Mouse (Mus musculus): ENCODE results near the gene Olfr123. TPM values are rescaled to one million over a fixed set of nuclear protein-coding genes. Genes with fewer than 3 reads are reported as not detected.

Olfr123 gene
- not detected in 2 replicates for polyA plus RNA-seq (2014; fragmentation: Nextera tagmentation; extraction: Ambion mirVana)

GRCm38 (mm10) chr17:37793229-37793628, at the start of gene Olfr123:
Olfr123 (plus strand) TSS chr17:37793529.
- Histone ChIP-seq H3K4me3 (ENCODE audit: low read length) (no peak within 1 kb of the TSS), H3K4me2 (replicated peaks; ENCODE audit: low read depth, low read length) (no peak within 1 kb of the TSS), H3K9ac (ENCODE audit: low read depth, low read length) (no peak within 1 kb of the TSS), H3K36me3 (ENCODE audit: control insufficient read depth, insufficient read depth, low read length) (no peaks in the 10 kb centered on the region), H3K9me3 (ENCODE audit: control insufficient read depth, low read length) (no peaks in the 10 kb centered on the region), H3K4me1 (ENCODE audit: control insufficient read depth, insufficient read depth, low read length) (no peaks in the 10 kb centered on the region), H3K27ac (ENCODE audit: low read depth, low read length) (no peak within 1 kb of the TSS), H3K27me3 (ENCODE audit: control insufficient read depth, insufficient read depth, low read length) (no peaks in the 10 kb centered on the region)
- ATAC-seq (ENCODE audit: low FRiP score, low TSS enrichment): no peak
- 91% methylated on average over 2 of the region's 2 CpGs for WGBS

GRCm38 (mm10) chr17:37768307-37768706, 25.0 kb upstream of the Olfr123 start, which contains the start of gene Olfr122:
Olfr122 (plus strand) TSS chr17:37768607.
- no peaks in the 10 kb centered on the region for H3K27me3 ChIP-seq (ENCODE audit: control insufficient read depth, insufficient read depth, low read length)
- no peaks in the 10 kb centered on the region for H3K4me1 ChIP-seq (ENCODE audit: control insufficient read depth, insufficient read depth, low read length)
- H3K4me3 ChIP-seq (ENCODE audit: low read length): no peak within 1 kb of the TSS
- no peak within 1 kb of the TSS for H3K4me2 ChIP-seq (replicated peaks; ENCODE audit: low read depth, low read length)
- H3K9ac ChIP-seq (ENCODE audit: low read depth, low read length): no peak within 1 kb of the TSS
- H3K27ac ChIP-seq (ENCODE audit: low read depth, low read length): no peak within 1 kb of the TSS
- 88% methylated on average over 4 of the region's 4 CpGs for WGBS
- ATAC-seq (ENCODE audit: low FRiP score, low TSS enrichment): no peak
- no peaks in the 10 kb centered on the region for H3K36me3 ChIP-seq (ENCODE audit: control insufficient read depth, insufficient read depth, low read length)
- no peaks in the 10 kb centered on the region for H3K9me3 ChIP-seq (ENCODE audit: control insufficient read depth, low read length)

GRCm38 (mm10) chr17:37799588-37799987, 6.3 kb downstream of the Olfr123 start, which contains the start of gene Olfr124:
Olfr124 (plus strand) TSS chr17:37799888.
- Histone ChIP-seq H3K4me1 (ENCODE audit: control insufficient read depth, insufficient read depth, low read length) (no peaks in the 10 kb centered on the region), H3K4me2 (replicated peaks; ENCODE audit: low read depth, low read length) (no peak within 1 kb of the TSS), H3K9ac (ENCODE audit: low read depth, low read length) (no peak within 1 kb of the TSS), H3K27ac (ENCODE audit: low read depth, low read length) (no peak within 1 kb of the TSS), H3K4me3 (ENCODE audit: low read length) (no peak within 1 kb of the TSS), H3K9me3 (ENCODE audit: control insufficient read depth, low read length) (no peaks in the 10 kb centered on the region), H3K36me3 (ENCODE audit: control insufficient read depth, insufficient read depth, low read length) (no peaks in the 10 kb centered on the region), H3K27me3 (ENCODE audit: control insufficient read depth, insufficient read depth, low read length) (no peaks in the 10 kb centered on the region)
- WGBS: 87% methylated on average over 3 of the region's 3 CpGs
- no peak for ATAC-seq (ENCODE audit: low FRiP score, low TSS enrichment)

GRCm38 (mm10) chr17:37832649-37833048, 39.3 kb downstream of the Olfr123 start, which contains the start of gene Olfr125:
Olfr125 (plus strand) TSS chr17:37832949.
- Histone ChIP-seq H3K4me1 (ENCODE audit: control insufficient read depth, insufficient read depth, low read length) (no peaks in the 10 kb centered on the region), H3K9ac (ENCODE audit: low read depth, low read length) (no peak within 1 kb of the TSS), H3K4me3 (ENCODE audit: low read length) (no peak within 1 kb of the TSS), H3K9me3 (ENCODE audit: control insufficient read depth, low read length) (no peaks in the 10 kb centered on the region), H3K27me3 (ENCODE audit: control insufficient read depth, insufficient read depth, low read length) (no peaks in the 10 kb centered on the region), H3K36me3 (ENCODE audit: control insufficient read depth, insufficient read depth, low read length) (no peaks in the 10 kb centered on the region), H3K27ac (ENCODE audit: low read depth, low read length) (no peak within 1 kb of the TSS), H3K4me2 (replicated peaks; ENCODE audit: low read depth, low read length) (no peak within 1 kb of the TSS)
- no peak for ATAC-seq (ENCODE audit: low FRiP score, low TSS enrichment)

- H3K4me3 ChIP-seq (ENCODE audit: low read length): no peak within 1 kb of the TSS
- no peak within 1 kb of the TSS for H3K9ac ChIP-seq (ENCODE audit: low read depth, low read length)
- no peaks in the 10 kb centered on the region for H3K4me1 ChIP-seq (ENCODE audit: control insufficient read depth, insufficient read depth, low read length)
- no peak for ATAC-seq (ENCODE audit: low FRiP score, low TSS enrichment)
- no peaks in the 10 kb centered on the region for H3K36me3 ChIP-seq (ENCODE audit: control insufficient read depth, insufficient read depth, low read length)
- no peak within 1 kb of the TSS for H3K4me2 ChIP-seq (replicated peaks; ENCODE audit: low read depth, low read length)
- no peaks in the 10 kb centered on the region for H3K27me3 ChIP-seq (ENCODE audit: control insufficient read depth, insufficient read depth, low read length)
- H3K27ac ChIP-seq (ENCODE audit: low read depth, low read length): no peak within 1 kb of the TSS
- H3K9me3 ChIP-seq (ENCODE audit: control insufficient read depth, low read length): no peaks in the 10 kb centered on the region
Measured at GRCm38 (mm10) chr17:37847183-37847582, 53.9 kb downstream of the Olfr123 start, which contains the start of gene Olfr126. Olfr126 (plus strand) TSS chr17:37847483.

Other genes starting within 250 kb of the Olfr123 start
- gene Olfr112, start 224.1 kb upstream of the Olfr123 start, polyA plus RNA-seq (2014; fragmentation: Nextera tagmentation; extraction: Ambion mirVana): not detected in 2 replicates
- gene Olfr113, start 215.9 kb upstream of the Olfr123 start, polyA plus RNA-seq (2014; fragmentation: Nextera tagmentation; extraction: Ambion mirVana): not detected in 2 replicates
- gene Olfr114, start 200.8 kb upstream of the Olfr123 start, polyA plus RNA-seq (2014; fragmentation: Nextera tagmentation; extraction: Ambion mirVana): not detected in 2 replicates
- gene Olfr115, start 166.4 kb upstream of the Olfr123 start, polyA plus RNA-seq (2014; fragmentation: Nextera tagmentation; extraction: Ambion mirVana): not detected in 2 replicates
- not detected in 2 replicates for gene Olfr116, start 166.3 kb upstream of the Olfr123 start, polyA plus RNA-seq (2014; fragmentation: Nextera tagmentation; extraction: Ambion mirVana)
- not detected in 2 replicates for gene Olfr117, start 129.7 kb upstream of the Olfr123 start, polyA plus RNA-seq (2014; fragmentation: Nextera tagmentation; extraction: Ambion mirVana)
- gene Olfr118, start 126.5 kb upstream of the Olfr123 start, polyA plus RNA-seq (2014; fragmentation: Nextera tagmentation; extraction: Ambion mirVana): not detected in 2 replicates
- gene Olfr119, start 97.0 kb upstream of the Olfr123 start, polyA plus RNA-seq (2014; fragmentation: Nextera tagmentation; extraction: Ambion mirVana): not detected in 2 replicates
- gene Olfr120, start 71.7 kb upstream of the Olfr123 start, polyA plus RNA-seq (2014; fragmentation: Nextera tagmentation; extraction: Ambion mirVana): not detected in 2 replicates
- not detected in 2 replicates for gene Olfr121, start 44.7 kb upstream of the Olfr123 start, polyA plus RNA-seq (2014; fragmentation: Nextera tagmentation; extraction: Ambion mirVana)
- gene Olfr122, start 24.9 kb upstream of the Olfr123 start, polyA plus RNA-seq (2014; fragmentation: Nextera tagmentation; extraction: Ambion mirVana): not detected in 2 replicates
- not detected in 2 replicates for gene Olfr124, start 6.4 kb downstream of the Olfr123 start, polyA plus RNA-seq (2014; fragmentation: Nextera tagmentation; extraction: Ambion mirVana)
- gene Olfr125, start 39.4 kb downstream of the Olfr123 start, polyA plus RNA-seq (2014; fragmentation: Nextera tagmentation; extraction: Ambion mirVana): not detected in 2 replicates
- not detected in 2 replicates for gene Olfr126, start 54.0 kb downstream of the Olfr123 start, polyA plus RNA-seq (2014; fragmentation: Nextera tagmentation; extraction: Ambion mirVana)
- not detected in 2 replicates for gene Olfr127, start 106.9 kb downstream of the Olfr123 start, polyA plus RNA-seq (2014; fragmentation: Nextera tagmentation; extraction: Ambion mirVana)
- not detected in 2 replicates for gene Olfr128, start 127.0 kb downstream of the Olfr123 start, polyA plus RNA-seq (2014; fragmentation: Nextera tagmentation; extraction: Ambion mirVana)
- not detected in 2 replicates for gene Olfr761, start 159.6 kb downstream of the Olfr123 start, polyA plus RNA-seq (2014; fragmentation: Nextera tagmentation; extraction: Ambion mirVana)

All from kidney, embryonic 14.5 days (tissue).